Mouse (Mus musculus) hindbrain, embryonic 14.5 days (tissue): Measurements from ENCODE around the gene Cadps2. TPM values are rescaled to one million over a fixed set of nuclear protein-coding genes. Genes with fewer than 3 reads are reported as not detected.

Experiments used
- ATAC-seq: fragments of 200-750 bp; cut with Nextera tagmentation; 2 replicates; pipeline ENCODE4 v1.8.0; 2017; ENCODE audit warnings: moderate number of reproducible peaks, mild to moderate bottlenecking, moderate TSS enrichment, moderate library complexity; ENCODE audit not compliant: low FRiP score
- DNase-seq: peaks from one replicate; pipeline ENCODE4 v3.0.0-alpha.2; 2015; ENCODE audit warnings: low spot score
- H3K27ac ChIP-seq: fragments of 300-500 bp; sonication (generic); 2 replicates; pipeline ENCODE4 v1.5.1; 2014; ENCODE audit warnings: mild to moderate bottlenecking, moderate library complexity
- H3K27me3 ChIP-seq: fragments of 300-500 bp; sonication (generic); 2 replicates; pipeline ENCODE4 v1.6.1; 2014; ENCODE audit warnings: mild to moderate bottlenecking, low read length, mixed read lengths; ENCODE audit not compliant: control insufficient read depth, insufficient read depth
- H3K36me3 ChIP-seq: fragments of 300-500 bp; sonication (generic); replicated peaks from 2 replicates; pipeline ENCODE4 v1.6.1; 2014; ENCODE audit not compliant: control insufficient read depth, insufficient read depth
- H3K4me1 ChIP-seq: fragments of 300-500 bp; sonication (generic); replicated peaks from 2 replicates; pipeline ENCODE4 v1.6.1; 2014; ENCODE audit warnings: antibody characterized with exemption, low read length, mixed read lengths; ENCODE audit not compliant: control insufficient read depth, insufficient read depth
- H3K4me2 ChIP-seq: fragments of 300-500 bp; sonication (generic); replicated peaks from 2 replicates; pipeline ENCODE4 v1.6.1; 2014; ENCODE audit warnings: mild to moderate bottlenecking, moderate library complexity
- H3K4me3 ChIP-seq: fragments of 300-500 bp; sonication (generic); replicated peaks from 2 replicates; pipeline ENCODE4 v1.5.1; 2014; ENCODE audit warnings: mild to moderate bottlenecking, low read length
- H3K9ac ChIP-seq: fragments of 300-500 bp; sonication (generic); 2 replicates; pipeline ENCODE4 v1.6.1; 2014
- H3K9me3 ChIP-seq: fragments of 300-500 bp; sonication (generic); 2 replicates; pipeline ENCODE4 v1.6.1; 2016; ENCODE audit warnings: low read length; ENCODE audit not compliant: control insufficient read depth
- WGBS: fragments of 180-500 bp; shearing (Covaris S2); extraction: QIAGEN DNeasy Blood & Tissue Kit; methylation state at CpG from one replicate; pipeline ENCODE4 v1.1.7; 2014; 5-methylcytosine and 5-hydroxymethylcytosine counted together
- polyA plus RNA-seq: library from polyadenylated mRNA; unstranded; fragments of >200 nt; fragmentation: Nextera tagmentation; extraction: Ambion mirVana; gene quantifications from 2 replicates; pipeline ENCODE4 v1.2.1, GENCODE M21; 2014

Gene Cadps2
- polyA plus RNA-seq, 1 experiment from 2014 or later: 12.6 TPM

DNA sequence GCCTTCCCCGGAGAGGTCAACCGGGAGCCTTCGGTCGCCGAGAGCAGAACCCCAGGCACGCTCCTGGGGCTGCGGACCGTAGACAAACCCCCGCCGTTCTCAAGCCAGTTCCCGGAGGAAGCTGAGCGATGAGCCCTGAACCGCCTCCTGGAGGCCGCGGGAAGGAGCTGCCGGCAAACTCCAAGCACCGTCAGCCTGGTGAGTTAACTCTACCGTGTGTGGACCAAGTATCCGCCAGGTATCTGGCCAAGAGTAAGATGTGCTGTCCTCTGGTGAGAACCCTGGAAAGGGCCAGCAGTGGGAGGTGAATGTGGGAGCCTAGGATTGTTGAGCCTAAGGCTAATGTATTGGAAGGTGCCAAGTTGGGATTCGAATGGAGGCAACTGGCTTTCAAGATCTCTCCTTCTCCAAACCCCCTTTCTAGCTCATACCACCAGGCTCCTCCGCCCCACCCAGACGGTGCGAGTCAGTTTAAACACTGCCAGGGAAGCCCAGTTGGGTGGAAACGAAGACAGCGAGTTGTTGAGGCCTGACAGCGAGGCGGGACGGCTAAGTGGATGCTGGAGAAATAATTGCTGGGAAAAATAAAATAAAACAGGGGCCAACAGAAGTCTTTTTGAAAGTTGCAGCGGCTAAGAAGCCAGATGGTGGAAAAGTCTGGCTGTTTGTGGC, 589.5 kb downstream of the Cadps2 start:
- 0 out of 2 replicates have a peak, but pooled peaks cover 4% of the 10 kb centered on the region for H3K9me3 ChIP-seq
- H3K4me3 ChIP-seq: peak overlapping the region; percentile 23
- no peak for DNase-seq
- under 1% methylated on average over 29 of the region's 29 CpGs for WGBS
- no peak overlapping the region for H3K27ac ChIP-seq
- no peaks in the 10 kb centered on the region for H3K36me3 ChIP-seq
- no peaks in the 10 kb centered on the region; the same call in 1 of the 2 replicates for H3K4me1 ChIP-seq
- no peak overlapping the region for H3K9ac ChIP-seq
- H3K27me3 ChIP-seq: peaks cover 93% of the 10 kb centered on the region
- ATAC-seq: 0 out of 2 replicates have a peak, but pooled peaks have one; percentile 37
- peak overlapping the region; percentile 48 for H3K4me2 ChIP-seq

DNA sequence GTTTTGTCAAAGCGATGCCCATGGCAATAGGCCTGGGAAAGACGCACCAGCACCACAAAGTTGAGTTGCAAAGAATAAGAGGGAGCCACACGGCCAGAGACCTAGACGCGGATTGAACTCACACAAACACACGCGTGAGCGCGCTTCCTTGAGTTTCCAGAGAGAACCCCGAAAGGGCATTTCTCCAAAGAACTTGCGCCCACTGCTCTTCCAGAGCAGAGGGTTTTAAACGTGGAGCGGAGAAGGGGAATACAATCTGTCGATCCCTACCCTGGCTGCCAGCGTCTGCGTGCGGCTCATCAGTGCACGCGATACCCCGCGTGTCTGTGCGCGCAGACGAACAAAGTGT, 590.2 kb downstream of the Cadps2 start:
- ATAC-seq (peak; percentile 44; the same call in 1 of the 2 replicates), DNase-seq (no peak)
- H3K9me3 ChIP-seq: 0 out of 2 replicates have a peak, but pooled peaks cover 4% of the 10 kb centered on the region
- peaks cover 93% of the 10 kb centered on the region for H3K27me3 ChIP-seq
- no peak overlapping the region for H3K9ac ChIP-seq
- H3K4me2 ChIP-seq: peak overlapping the region; percentile 48
- H3K27ac ChIP-seq: no peak overlapping the region
- WGBS: under 1% methylated on average over 24 of the region's 24 CpGs
- H3K36me3 ChIP-seq: no peaks in the 10 kb centered on the region
- peak overlapping the region; percentile 23 for H3K4me3 ChIP-seq
- H3K4me1 ChIP-seq: no peaks in the 10 kb centered on the region; the same call in 1 of the 2 replicates

GRCm38 (mm10) chr6:23248313-23249052, 590.7 kb downstream of the Cadps2 start, which contains the start of gene Fezf1:
Gene Fezf1 (minus strand): TSS chr6:23248362.
- Histone ChIP-seq H3K27me3 (peaks cover 93% of the 10 kb centered on the region), H3K36me3 (no peaks in the 10 kb centered on the region), H3K9ac (no peak within 1 kb of the TSS), H3K4me1 (no peaks in the 10 kb centered on the region; the same call in 1 of the 2 replicates), H3K4me3 (peak within 1 kb of the TSS; percentile 23), H3K27ac (no peak within 1 kb of the TSS), H3K4me2 (peak within 1 kb of the TSS; percentile 48), H3K9me3 (0 out of 2 replicates have a peak, but pooled peaks cover 4% of the 10 kb centered on the region)
- no peak for ATAC-seq
- no peak for DNase-seq
- WGBS: under 1% methylated on average over 31 of the region's 31 CpGs

- ATAC-seq: 0 out of 2 replicates have a peak, but pooled peaks have one; percentile 33
- under 1% methylated on average over 61 of the region's 61 CpGs for WGBS
These were observed 591.5 kb downstream of the Cadps2 start for GRCm38 (mm10) chr6:23247512-23248312.

DNA sequence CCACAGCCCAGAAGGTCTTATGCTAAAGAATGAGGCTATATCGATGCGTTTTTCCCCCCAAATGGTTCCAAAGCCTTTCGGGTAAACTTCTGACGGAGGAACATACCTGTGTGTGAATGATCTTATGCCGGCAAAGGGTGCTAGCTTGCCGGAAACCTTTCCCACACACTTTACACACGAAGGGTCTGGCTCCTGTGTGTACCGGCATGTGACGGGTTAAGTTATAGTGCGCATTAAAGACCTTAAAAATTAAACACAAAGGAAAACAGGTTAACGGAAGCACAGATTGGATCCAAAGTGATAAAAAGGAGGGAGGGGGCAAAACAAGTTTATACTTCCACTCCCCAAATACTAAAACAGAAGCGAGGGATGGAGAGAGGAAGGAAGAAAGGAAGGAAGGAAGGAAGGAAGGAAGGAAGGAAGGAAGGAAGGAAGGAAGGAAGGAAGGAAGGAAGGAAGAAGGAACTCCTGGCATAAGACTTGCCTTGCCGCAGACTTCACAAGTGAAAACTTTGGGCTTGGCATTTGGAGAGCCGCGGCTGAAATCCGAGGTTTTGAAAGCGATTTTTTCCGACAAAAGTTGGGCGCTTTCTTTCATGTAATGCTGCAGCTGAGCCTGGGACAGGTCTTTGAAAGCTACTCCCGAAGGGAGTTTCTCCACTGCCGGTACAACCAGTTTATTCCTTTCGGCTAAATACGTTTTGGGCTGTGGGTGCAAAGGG, 592.3 kb downstream of the Cadps2 start:
- H3K4me2 ChIP-seq: no peak overlapping the region

More at GRCm38 (mm10) chr6:23247512-23248312, 591.5 kb downstream of the Cadps2 start:
- Histone ChIP-seq H3K9me3 (0 out of 2 replicates have a peak, but pooled peaks cover 4% of the 10 kb centered on the region), H3K4me2 (no peak overlapping the region), H3K36me3 (no peaks in the 10 kb centered on the region), H3K27ac (no peak overlapping the region), H3K4me1 (no peaks in the 10 kb centered on the region; the same call in 1 of the 2 replicates), H3K27me3 (peaks cover 93% of the 10 kb centered on the region), H3K9ac (no peak overlapping the region), H3K4me3 (no peak overlapping the region)
- no peak for DNase-seq

DNA sequence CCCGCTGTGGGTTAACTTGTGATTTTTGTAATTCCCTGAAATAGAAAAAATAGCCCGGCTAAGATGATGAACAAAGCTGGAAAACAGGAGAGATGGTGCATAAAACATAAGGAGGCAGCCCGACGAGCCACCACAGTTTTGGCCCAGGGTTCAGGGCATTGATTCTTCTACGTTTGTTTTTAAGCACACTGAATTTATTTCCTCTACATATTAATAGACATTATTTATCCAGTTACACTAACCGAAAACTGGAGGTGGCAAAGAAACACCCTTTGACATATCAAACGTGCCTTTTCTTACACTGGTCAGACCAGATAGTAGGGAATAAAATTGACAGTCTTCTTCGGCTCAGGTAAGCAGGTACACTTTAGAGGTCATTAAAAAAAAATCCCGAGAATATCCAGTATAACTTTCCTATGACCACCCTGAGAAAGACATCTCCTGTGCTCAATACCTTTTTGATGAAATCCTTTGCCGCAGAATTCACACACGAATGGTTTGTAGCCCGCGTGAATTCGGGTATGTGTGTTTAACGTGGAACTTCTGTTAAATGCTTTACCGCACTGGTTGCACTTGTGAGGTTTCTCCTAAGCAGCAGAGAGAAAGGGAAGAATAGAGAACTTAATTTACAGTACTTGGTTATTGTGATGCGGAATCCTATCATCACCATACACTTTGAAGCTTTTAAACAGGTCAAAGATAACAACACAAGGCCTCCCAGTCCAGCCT, 593.0 kb downstream of the Cadps2 start:
- Histone ChIP-seq H3K4me1 (no peaks in the 10 kb centered on the region; the same call in 1 of the 2 replicates), H3K27me3 (peaks cover 93% of the 10 kb centered on the region), H3K4me2 (no peak overlapping the region), H3K27ac (no peak overlapping the region), H3K4me3 (no peak overlapping the region), H3K36me3 (no peaks in the 10 kb centered on the region), H3K9me3 (0 out of 2 replicates have a peak, but pooled peaks cover 4% of the 10 kb centered on the region), H3K9ac (no peak overlapping the region)
- DNase-seq (no peak), ATAC-seq (no peak)
- 4% methylated on average over 17 of the region's 17 CpGs for WGBS

More for the DNA sequence above, 592.3 kb downstream of the Cadps2 start:
- no peak overlapping the region for H3K4me3 ChIP-seq
- no peaks in the 10 kb centered on the region; the same call in 1 of the 2 replicates for H3K4me1 ChIP-seq
- H3K36me3 ChIP-seq: no peaks in the 10 kb centered on the region
- DNase-seq: no peak
- H3K9ac ChIP-seq: no peak overlapping the region
- peaks cover 93% of the 10 kb centered on the region for H3K27me3 ChIP-seq
- under 1% methylated on average over 23 of the region's 23 CpGs for WGBS
- no peak for ATAC-seq
- no peak overlapping the region for H3K27ac ChIP-seq
- 0 out of 2 replicates have a peak, but pooled peaks cover 4% of the 10 kb centered on the region for H3K9me3 ChIP-seq

DNA sequence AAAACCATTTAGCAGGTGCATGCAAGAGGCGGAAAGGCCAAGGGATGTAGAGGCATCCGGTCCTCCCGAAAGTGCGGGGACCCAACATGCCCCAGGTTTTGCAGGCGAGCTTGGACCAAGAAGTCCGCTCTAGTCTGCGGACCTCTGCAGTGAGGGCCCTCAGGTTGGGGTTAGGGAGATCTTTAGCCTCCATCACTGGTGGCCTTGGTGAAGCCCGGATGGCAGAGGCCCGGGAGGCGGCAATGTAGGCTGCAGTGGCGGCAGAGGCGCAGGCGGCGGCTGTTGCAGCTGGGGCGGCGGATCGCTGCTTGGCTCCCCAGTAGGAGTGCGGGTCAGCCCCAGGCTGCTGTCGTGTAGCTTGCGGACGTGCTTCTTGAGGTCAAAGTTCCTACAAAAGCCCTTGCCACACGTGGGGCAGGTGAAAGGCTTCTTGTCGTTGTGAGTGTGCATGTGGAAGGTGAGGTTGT, 593.6 kb downstream of the Cadps2 start:
- H3K4me1 ChIP-seq: no peaks in the 10 kb centered on the region; the same call in 1 of the 2 replicates
- no peak overlapping the region for H3K27ac ChIP-seq
- no peak overlapping the region for H3K4me3 ChIP-seq
- H3K36me3 ChIP-seq: no peaks in the 10 kb centered on the region
- H3K4me2 ChIP-seq: no peak overlapping the region
- H3K27me3 ChIP-seq: peaks cover 96% of the 10 kb centered on the region
- H3K9me3 ChIP-seq: 0 out of 2 replicates have a peak, but pooled peaks cover 4% of the 10 kb centered on the region
- H3K9ac ChIP-seq: no peak overlapping the region
- DNase-seq: no peak
- WGBS: under 1% methylated on average over 23 of the region's 23 CpGs
- no peak; the same call in 1 of the 2 replicates for ATAC-seq

DNA sequence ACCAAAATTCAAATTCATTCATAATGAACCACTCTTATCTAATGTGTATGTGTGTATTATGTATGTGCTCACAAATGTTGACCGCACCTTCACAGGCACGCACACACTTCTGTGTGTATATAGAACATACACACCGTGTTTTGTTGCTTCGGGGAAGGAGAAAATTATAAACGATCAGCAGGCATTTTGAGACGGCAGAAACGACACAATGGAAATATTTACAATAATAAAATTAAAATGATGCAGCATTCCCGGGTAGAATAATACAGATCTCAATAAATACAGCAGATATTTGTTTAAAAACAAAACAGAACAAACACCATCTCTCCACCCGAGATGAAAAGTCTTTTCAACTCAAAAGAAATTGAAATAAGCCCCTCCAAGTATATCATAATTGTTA, 594.1 kb downstream of the Cadps2 start:
- H3K4me1 ChIP-seq: no peaks in the 10 kb centered on the region; the same call in 1 of the 2 replicates
- no peaks in the 10 kb centered on the region for H3K36me3 ChIP-seq
- H3K9ac ChIP-seq: no peak overlapping the region
- H3K27ac ChIP-seq: no peak overlapping the region
- DNase-seq: no peak
- no peak overlapping the region for H3K4me2 ChIP-seq
- peaks cover 91% of the 10 kb centered on the region for H3K27me3 ChIP-seq
- H3K9me3 ChIP-seq: 0 out of 2 replicates have a peak, but pooled peaks cover 4% of the 10 kb centered on the region
- ATAC-seq: no peak
- WGBS: 13% methylated on average over 9 of the region's 9 CpGs
- H3K4me3 ChIP-seq: no peak overlapping the region
